Mouse (Mus musculus) frontal cortex, adult (tissue): Measurements from ENCODE around the gene Qrich2.
A peak's percentile ranks its signal among the peaks of the same experiment; 100 is the strongest.
"Not testable (repeated sequence)": the region's sequence is repeated elsewhere in the genome, so short reads cannot be mapped to it uniquely, and the experiment has no call there.

Experiments used
- ATAC-seq: cut with Nextera tagmentation; 2 replicates; pipeline ENCODE4 v1.9.2; 2017; ENCODE audit warnings: mild to moderate bottlenecking, moderate library complexity, mixed read lengths; ENCODE audit not compliant: low TSS enrichment

The Qrich2 gene

GRCm38 (mm10) chr11:116489771-116490231, 23.8 kb upstream of the Qrich2 start:
- no peak; the same call in 1 of the 2 replicates for ATAC-seq

DNA sequence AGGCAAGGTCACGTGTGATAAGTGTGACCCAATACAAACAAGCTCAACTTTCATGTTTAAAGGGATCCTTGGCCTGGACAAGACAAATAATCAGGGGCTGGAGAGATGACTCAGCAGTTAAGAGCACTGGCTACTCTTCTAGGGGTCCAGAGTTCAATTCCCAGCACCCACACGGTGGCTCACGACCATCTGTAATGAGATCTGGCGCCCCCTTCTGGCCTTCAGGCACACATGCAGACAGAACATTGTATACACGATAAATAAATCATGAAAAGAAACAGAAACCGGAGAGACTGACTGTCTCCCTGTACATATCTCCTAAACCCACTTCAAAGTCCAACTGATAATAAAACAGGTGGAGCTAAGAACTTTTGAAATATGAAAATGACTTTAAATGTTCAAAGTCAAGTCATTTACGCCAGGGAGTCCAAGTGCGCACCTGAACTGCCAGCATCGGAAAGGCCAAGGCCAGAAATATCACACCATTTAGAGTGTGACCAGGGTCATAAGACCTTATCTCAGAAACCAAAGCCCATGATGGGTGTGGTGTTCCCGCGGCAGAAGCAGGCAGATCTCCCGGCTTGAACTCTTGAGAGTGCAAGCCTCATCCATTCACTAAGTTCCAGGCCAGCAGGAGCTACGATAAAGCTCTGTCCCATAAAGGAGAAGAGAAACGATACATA, 22.8 kb upstream of the Qrich2 start:
- no peak for ATAC-seq

GRCm38 (mm10) chr11:116488207-116488606, 22.2 kb upstream of the Qrich2 start:
- no peak for ATAC-seq

DNA sequence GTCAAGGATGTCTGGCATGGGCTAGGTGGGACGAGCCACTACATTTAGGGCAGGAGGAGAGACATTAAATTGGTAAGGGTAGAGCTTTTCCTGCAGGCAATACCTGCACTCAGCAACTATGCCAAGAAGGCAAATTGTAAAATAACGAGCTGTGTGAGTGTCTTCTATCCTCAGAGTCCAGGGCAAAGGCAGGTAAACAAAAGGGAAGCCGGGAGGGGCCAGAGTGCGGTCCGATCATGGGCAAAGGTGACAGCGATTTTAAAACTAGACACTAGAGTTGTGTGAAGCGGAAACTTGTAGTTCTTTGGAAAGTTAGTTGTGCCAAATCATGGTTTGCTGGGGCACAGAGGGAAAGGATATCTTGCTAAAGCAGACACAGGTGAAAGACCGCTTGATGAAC, 18.2 kb upstream of the Qrich2 start:
- ATAC-seq: no peak

- ATAC-seq: no peak; the same call in 1 of the 2 replicates
Observed at GRCm38 (mm10) chr11:116481776-116482175, 15.7 kb upstream of the Qrich2 start.

DNA sequence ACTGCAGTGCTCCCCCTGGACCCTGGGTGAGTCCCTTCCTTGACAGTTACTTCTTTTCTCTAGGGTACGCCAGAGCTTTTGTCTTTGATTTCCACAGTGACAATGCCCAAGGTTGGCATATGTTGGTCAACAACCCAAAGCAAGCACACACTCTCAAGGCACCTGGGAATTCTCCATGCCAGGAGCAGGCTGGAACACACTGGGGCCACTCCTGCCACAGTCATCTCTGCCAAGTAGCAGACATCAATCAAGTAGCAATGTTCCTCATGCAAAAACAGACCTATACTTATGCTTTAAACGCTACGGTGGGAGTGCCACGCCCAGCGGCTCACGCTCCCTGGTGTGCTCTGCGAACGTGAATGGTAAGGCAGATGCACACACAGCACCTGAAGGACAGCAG, 14.9 kb upstream of the Qrich2 start:
- no peak for ATAC-seq

GRCm38 (mm10) chr11:116479832-116480231, 13.8 kb upstream of the Qrich2 start:
- ATAC-seq: no peak

DNA sequence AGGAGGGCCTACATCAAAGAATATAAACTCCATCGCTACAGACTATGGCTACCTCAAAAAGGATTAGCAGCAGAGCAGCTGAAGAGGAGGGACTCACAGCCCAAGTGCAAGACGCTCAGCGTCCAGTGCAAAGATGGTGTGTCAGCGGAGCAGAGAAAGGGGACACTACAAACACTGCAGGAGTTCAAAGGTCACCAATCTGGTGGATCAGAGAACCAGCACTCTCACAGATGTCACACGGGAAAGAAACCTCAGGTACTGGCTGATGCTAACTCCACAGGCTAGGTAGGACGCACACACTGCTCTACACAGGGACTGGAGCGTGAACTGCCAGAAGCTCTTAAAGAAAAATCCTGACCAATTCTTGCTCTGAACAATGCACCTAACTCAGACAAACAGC, 12.9 kb upstream of the Qrich2 start:
- ATAC-seq: no peak

DNA sequence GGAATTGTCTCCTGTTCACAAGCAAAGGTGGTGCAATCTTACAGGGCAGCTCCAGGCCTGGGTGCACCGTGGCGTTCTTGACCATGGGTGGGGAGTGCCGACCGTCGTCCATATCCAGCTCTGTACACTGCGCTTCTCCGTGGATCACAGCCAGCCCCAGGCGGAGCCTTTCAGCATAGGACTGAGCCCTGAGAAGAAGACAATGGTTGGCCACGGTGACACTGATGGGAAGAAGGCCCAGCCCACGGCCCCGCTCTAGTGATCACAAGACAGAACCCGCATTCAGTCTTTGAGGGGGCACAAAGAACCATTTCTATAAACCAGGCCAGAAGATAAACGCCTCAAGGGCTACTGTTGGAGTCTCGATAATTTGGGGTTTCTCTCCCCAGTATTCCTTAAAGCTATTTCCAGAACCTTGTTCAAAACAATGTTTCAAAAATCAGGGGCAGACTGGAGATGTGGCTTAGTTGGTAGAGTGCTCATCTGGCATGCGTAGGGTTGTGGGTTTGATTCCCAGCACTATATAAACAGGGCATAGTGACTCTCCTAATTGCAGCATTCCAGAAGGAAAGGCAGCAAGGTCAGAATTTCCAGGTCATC, 11.2 kb upstream of the Qrich2 start:
- no peak for ATAC-seq

DNA sequence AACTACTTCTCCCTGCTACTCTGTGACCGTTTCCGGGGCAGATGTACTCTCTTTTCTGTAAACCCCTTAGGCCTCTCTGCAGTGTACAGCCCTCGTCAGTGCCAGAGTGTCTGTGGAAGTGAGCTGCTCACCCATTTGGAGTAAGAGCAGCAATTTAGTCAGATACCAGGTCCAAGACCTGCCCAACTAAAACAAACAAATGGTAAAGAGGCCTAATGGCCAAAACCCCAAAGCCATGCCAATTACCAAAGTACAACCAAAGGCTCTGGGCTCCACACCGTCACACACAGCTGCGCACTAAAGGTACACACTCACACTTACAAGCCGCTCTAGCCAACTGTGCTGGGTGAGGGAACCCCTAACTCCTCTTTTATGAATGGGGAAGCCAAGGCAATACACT, 10.7 kb upstream of the Qrich2 start:
- no peak for ATAC-seq

DNA sequence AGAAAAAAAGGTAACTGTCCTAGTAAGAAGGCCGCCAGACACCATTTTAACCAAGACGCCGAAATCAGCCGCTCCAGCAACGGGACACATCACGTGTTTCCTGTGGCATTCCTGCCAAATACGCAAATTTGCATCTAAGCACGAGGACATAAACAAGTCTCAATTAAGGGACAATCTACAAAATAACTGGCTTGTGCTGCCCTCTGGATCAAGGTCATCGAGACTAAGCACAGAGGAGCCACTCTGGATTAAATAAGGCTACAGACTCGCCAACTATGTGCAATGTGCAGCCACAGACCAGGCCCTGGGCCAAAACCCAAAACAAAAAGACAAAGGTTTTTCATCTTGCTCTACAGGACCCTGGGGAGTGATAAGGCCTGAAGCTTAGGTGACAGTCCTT, 10.0 kb upstream of the Qrich2 start:
- no peak for ATAC-seq

DNA sequence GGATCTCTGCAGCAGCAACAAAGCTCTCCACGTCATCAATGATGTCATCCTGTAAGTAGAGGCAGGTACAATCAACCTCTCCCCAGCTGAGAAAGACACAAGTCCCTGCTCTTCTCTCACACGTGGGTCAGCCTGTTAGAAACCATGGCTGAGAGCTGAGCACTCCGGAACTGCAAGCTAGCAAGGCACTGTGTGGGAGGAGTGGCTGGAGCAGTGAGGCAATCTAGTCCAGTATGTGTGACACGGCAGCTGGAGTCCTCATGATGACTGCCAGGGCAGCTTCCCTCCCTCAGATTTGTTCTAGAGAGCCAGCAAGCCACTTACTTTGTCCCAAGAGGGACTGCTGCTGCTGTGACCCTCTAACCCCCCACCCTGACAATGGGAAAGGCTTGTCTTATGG, 6.2 kb upstream of the Qrich2 start:
- ATAC-seq: peak; percentile 62; the same call in 1 of the 2 replicates

- no peak for ATAC-seq
Observed at GRCm38 (mm10) chr11:116470896-116471295, 4.9 kb upstream of the Qrich2 start.

DNA sequence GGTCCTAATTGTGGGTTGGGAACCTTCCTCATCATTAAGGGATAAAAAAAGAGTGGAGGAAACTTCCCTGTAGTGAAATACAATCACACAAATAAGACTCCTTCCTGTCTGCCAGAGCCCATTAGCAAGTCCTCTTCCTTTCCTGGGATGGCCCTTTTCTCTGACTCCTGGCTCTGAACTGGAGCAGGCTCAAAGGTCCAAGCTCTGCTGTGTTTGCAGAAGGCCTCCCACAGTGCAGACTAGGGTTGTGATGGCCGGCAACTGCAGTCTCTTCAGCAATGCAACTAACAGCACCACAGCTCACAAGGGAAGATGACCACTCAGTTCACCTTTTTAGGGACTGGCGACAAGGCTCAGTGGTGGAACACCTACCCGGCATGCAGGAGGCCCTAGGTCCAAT, 4.2 kb upstream of the Qrich2 start:
- ATAC-seq: 0 out of 2 replicates have a peak, but pooled peaks have one; percentile 17

DNA sequence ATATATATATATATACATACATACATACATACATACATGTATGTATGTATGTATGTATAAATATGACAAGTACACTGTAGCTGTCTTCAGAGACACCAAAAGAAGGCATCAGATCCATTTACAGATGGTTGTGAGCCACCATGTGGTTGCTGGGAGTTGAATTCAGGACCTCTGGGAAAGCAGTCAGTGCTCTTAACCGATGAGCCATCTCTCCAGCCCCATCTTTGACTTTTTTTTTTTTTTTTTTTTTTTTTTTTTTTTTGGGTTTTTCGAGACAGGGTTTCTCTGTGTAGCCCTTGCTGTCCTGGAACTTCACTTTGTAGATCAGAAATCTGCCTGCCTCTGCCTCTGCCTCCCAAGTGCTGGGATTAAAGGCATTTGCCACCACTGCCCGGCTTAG, 2.3 kb upstream of the Qrich2 start:
- not testable (repeated sequence) for ATAC-seq

GRCm38 (mm10) chr11:116463833-116464232, 2.2 kb downstream of the Qrich2 start:
- peak; percentile 80 for ATAC-seq

GRCm38 (mm10) chr11:116463338-116463737, 2.7 kb downstream of the Qrich2 start:
- ATAC-seq: no peak

DNA sequence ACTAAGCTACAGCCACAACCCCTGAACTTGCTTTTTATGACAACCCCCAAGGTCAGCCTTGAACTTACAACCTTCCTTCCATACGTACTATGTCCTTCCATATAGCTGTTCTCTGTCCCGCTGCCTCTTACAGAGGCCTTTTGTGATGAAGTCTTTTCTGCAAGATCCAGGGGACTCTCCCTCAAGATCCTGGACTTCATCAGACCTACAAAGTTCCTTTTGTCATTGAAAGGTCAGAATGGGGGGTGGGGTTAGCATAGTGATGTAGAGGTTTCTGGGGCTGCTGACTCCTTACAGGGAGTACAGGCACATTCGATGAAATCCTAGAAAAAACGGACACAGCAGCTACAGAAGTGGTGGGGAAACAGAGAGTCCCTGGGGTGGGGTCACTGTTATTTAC, 6.3 kb downstream of the Qrich2 start:
- ATAC-seq: no peak

DNA sequence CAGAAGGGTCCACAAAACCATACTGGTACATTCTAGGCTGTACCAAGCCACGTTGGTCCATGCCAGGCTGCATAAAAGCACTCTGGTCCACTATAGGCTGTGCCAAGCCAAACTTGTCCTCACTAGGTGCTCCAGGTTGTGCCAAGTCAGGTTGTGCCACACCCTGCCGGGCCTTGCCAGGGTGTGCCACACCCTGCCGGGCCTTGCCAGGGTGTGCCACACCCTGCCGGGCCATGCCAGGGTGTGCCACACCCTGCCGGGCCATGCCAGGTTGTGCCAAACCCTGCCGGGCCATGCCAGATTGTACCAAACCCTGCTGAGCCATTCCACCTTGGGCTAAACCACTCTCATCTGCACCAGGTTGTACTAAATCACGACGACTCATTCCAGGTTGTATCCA, 9.8 kb downstream of the Qrich2 start:
- no peak for ATAC-seq

DNA sequence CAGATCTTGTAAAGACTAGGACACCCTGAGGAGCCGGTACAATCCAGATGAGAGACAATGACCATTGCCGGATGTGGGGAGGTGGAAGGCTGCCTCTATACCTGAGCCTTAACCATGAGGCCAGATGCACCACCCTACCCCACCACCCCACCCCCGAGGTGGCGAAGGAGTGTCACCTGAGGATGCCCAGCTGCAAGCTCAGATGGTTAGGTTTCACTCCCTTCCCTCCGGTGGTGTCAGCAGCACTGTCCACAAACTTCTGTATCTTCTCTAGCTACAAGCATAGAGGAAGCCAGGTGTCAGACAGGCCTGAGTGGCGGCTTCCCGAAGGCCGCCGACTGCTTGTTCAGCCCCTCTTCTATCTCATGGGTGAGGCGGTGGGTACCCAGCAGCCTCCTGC, 12.2 kb downstream of the Qrich2 start:
- ATAC-seq: no peak

- no peak for ATAC-seq
Observed at GRCm38 (mm10) chr11:116449341-116449740, 16.7 kb downstream of the Qrich2 start.

- ATAC-seq: no peak
Observed at GRCm38 (mm10) chr11:116447822-116448221, 18.2 kb downstream of the Qrich2 start.

- no peak for ATAC-seq
Observed at GRCm38 (mm10) chr11:116446308-116446887, 19.6 kb downstream of the Qrich2 start.
